Comparison of ENCODE assay signal across 20 mouse cellular contexts in genomic region chr17:62636896-62637295, GRCm38 (mm10).
A peak's percentile ranks its signal among the peaks of the same experiment; 100 is the strongest.
DNase-seq lines count a peak whose midpoint lies in the region; ATAC-seq and TF ChIP-seq lines count a peak whose summit lies in the region.
"Had no signal": no experiment of that assay in that cellular context is flagged by ENCODE, and none has a peak within 500 bp of the region (broad histone marks: within the 10 kb centered on the region; RNA-seq: fewer than 3 reads in every experiment).

No protein-coding gene starts in this region.

- no peak for TF ChIP-seq EP300 in heart, postnatal 0 days (IDR thresholded peaks at IDR 0.05; ENCODE audit: low read depth)

- no peak overlapping the region for H3K4me3 ChIP-seq in heart, postnatal 0 days (ENCODE audit: low read depth, low read length)
- H3K4me3 ChIP-seq in heart, embryonic 11.5 days (ENCODE audit: low read depth, low read length): no peak overlapping the region
- H3K4me3 ChIP-seq: embryonic facial prominence, embryonic 10.5 days; forebrain, embryonic 13.5 days; gastrocnemius, adult 2 months; hindbrain, embryonic 12.5 days had no signal

- H3K27ac ChIP-seq in heart, postnatal 0 days (ENCODE audit: low read depth): peak overlapping the region; percentile 48; the same call in 1 of the 2 replicates
- H3K27ac ChIP-seq in heart, embryonic 11.5 days (ENCODE audit: low read depth, low read length): no peak overlapping the region
- H3K27ac ChIP-seq: embryonic facial prominence, embryonic 10.5 days; forebrain, embryonic 13.5 days; gastrocnemius, adult 2 months; hindbrain, embryonic 12.5 days; hindbrain, postnatal 0 days had no signal

- H3K27me3 ChIP-seq in heart, postnatal 0 days (ENCODE audit: control insufficient read depth, insufficient read depth, low read length): no peaks in the 10 kb centered on the region
- H3K27me3 ChIP-seq in heart, embryonic 11.5 days (ENCODE audit: control insufficient read depth, insufficient read depth, low read length): no peaks in the 10 kb centered on the region
- H3K27me3 ChIP-seq: CH12.LX; forebrain, embryonic 13.5 days; hindbrain, embryonic 12.5 days had no signal

- H3K4me2 ChIP-seq in heart, postnatal 0 days (ENCODE audit: low read depth, low read length): no peak overlapping the region
- H3K4me2 ChIP-seq in heart, embryonic 11.5 days: no peak overlapping the region
- H3K4me2 ChIP-seq: forebrain, embryonic 13.5 days; hindbrain, embryonic 12.5 days had no signal

- intact Hi-C loops in heart, postnatal 25 days (cut with DNase I): no loop called here

- H3K36me3 ChIP-seq in heart, postnatal 0 days (replicated peaks; ENCODE audit: control insufficient read depth, insufficient read depth, low read length): no peaks in the 10 kb centered on the region
- no peaks in the 10 kb centered on the region for H3K36me3 ChIP-seq in heart, embryonic 11.5 days (ENCODE audit: control insufficient read depth, insufficient read depth, low read length)
- H3K36me3 ChIP-seq: hindbrain, embryonic 12.5 days had no signal

- H3K9ac ChIP-seq in heart, postnatal 0 days (replicated peaks; ENCODE audit: low read depth, low read length): no peak overlapping the region
- no peak overlapping the region for H3K9ac ChIP-seq in heart, embryonic 11.5 days (ENCODE audit: low read depth, low read length)
- H3K9ac ChIP-seq: forebrain, embryonic 13.5 days; forebrain, postnatal 0 days; hindbrain, embryonic 12.5 days had no signal

- 35% methylated on average over 7 of the region's 7 CpGs for WGBS in heart, postnatal 0 days
- WGBS in heart, embryonic 11.5 days (ENCODE audit: insufficient replicate concordance): 50% methylated on average over 7 of the region's 7 CpGs

- no peaks in the 10 kb centered on the region for H3K4me1 ChIP-seq in heart, postnatal 0 days (ENCODE audit: control insufficient read depth, insufficient read depth)
- H3K4me1 ChIP-seq in heart, embryonic 11.5 days (ENCODE audit: control insufficient read depth, insufficient read depth, low read length): no peaks in the 10 kb centered on the region
- H3K4me1 ChIP-seq: forebrain, embryonic 13.5 days; hindbrain, embryonic 12.5 days had no signal

- no peaks in the 10 kb centered on the region for H3K9me3 ChIP-seq in heart, postnatal 0 days (replicated peaks; ENCODE audit: control insufficient read depth, low read length)
- no peaks in the 10 kb centered on the region for H3K9me3 ChIP-seq in heart, embryonic 11.5 days (replicated peaks; ENCODE audit: control insufficient read depth, low read length)
- H3K9me3 ChIP-seq: embryonic facial prominence, embryonic 10.5 days; forebrain, embryonic 13.5 days; hindbrain, embryonic 12.5 days had no signal

- DNase-seq in heart, adult 11 months: peak; percentile 82
- DNase-seq in heart, postnatal 25 days (ENCODE audit: low spot score): no peak
- peak; percentile 77 for DNase-seq in heart, postnatal 0 days (ENCODE audit: low spot score)
- DNase-seq in adrenal gland, adult 8-10 months: peak; percentile 21
- DNase-seq in adrenal gland, postnatal 25 days: peak; percentile 15
- no peak for DNase-seq in thymus, postnatal 14 days
- DNase-seq: cerebellum, adult 2 months; cerebellum, postnatal 10 days; forebrain, postnatal 0 days; gastrocnemius, adult 2 months; gastrocnemius, postnatal 25 days; heart, postnatal 36 days; kidney, adult 18-20 months; kidney, postnatal 10 days had no signal

- no peak for TF ChIP-seq CTCF in heart, postnatal 0 days (IDR thresholded peaks at IDR 0.05; ENCODE audit: low read depth)

- ATAC-seq in heart, postnatal 0 days (ENCODE audit: insufficient read depth, low read depth): peak; percentile 74; the same call in 1 of the 2 replicates
- no peak for ATAC-seq in heart, embryonic 11.5 days (replicated peaks; ENCODE audit: insufficient number of reproducible peaks, low FRiP score, low TSS enrichment)
- ATAC-seq: forebrain, embryonic 13.5 days; forebrain, postnatal 0 days; hindbrain, postnatal 0 days had no signal

Comparison
In these comparisons a context has a peak if more than half of its experiments do, and no peak if none do; other contexts are left out.
1. DNase-seq: peak in heart, adult 11 months (single experiment), heart, postnatal 0 days (single experiment), adrenal gland, adult 8-10 months (single experiment) and adrenal gland, postnatal 25 days (single experiment); none in heart, postnatal 25 days (single experiment) and thymus, postnatal 14 days (single experiment).